Mouse (Mus musculus): ENCODE measurements around the gene Auts2. TPM values are rescaled to one million over a fixed set of nuclear protein-coding genes. Genes with fewer than 3 reads are reported as not detected.

The Auts2 gene
- total and polyA plus RNA-seq, 2 experiments from 2014 or later = 35.2 to 57.5 TPM

DNA sequence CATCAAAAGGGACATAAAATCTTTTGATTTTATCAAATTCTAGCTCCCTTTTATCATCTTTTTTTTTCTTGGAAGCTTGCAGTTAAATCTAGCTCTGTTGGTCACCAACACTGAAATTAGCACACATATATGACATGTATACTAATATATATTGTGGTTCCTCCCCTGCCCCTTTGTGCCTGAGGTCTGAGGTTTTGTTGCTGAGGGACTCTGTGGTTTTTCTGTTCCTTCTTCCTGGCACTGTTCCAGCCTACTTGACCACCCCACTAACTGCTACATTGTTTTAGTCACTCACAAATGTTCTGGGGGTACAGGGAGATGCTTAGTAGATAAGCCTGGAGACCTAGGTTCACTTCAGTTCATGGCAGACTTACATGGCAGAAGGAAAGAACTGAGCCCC lies 192.0 kb downstream of the Auts2 start:
- TF ChIP-seq CTCF (IDR thresholded peaks at IDR 0.05) = no peak
- no peak for DNase-seq (ENCODE audit: low spot score)
- H3K4me2 ChIP-seq (ENCODE audit: low read depth, low read length, poor library complexity, severe bottlenecking) = no peak overlapping the region

DNA sequence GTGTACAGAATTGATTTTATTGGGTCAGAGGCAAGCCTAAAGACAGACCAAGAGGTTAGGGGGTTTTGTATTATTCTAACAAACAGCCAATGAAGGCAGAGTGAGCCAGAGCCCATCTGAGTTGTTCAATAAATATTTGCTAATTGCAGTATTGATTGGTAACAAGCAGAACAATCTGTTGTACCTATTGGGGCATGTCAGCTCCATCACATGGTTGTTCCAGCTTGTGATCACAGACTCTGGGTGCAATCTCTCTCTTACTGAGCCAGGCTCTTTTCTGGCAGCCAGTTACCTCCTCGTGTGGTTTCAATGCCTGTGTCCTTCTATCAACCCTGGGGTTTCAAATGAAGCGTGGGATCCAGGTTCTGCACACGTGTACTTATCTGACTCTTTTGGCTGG lies 201.8 kb downstream of the Auts2 start:
- no peak overlapping the region for H3K4me3 ChIP-seq (ENCODE audit: low read depth, low read length)
- H3K27me3 ChIP-seq (ENCODE audit: insufficient read depth, low read length) = no peaks in the 10 kb centered on the region
- no peak for TF ChIP-seq CTCF (IDR thresholded peaks at IDR 0.05)
- no peak overlapping the region for H3K9ac ChIP-seq (replicated peaks; ENCODE audit: low read length, poor library complexity, severe bottlenecking)
- no peaks in the 10 kb centered on the region for H3K36me3 ChIP-seq (ENCODE audit: insufficient read depth, low read length)
- no peaks in the 10 kb centered on the region for H3K4me1 ChIP-seq (ENCODE audit: insufficient read depth, low read length)
- DNase-seq (ENCODE audit: low spot score) = no peak
- no peak overlapping the region for H3K27ac ChIP-seq (ENCODE audit: low read depth, low read length)
- H3K4me2 ChIP-seq (ENCODE audit: low read depth, low read length, poor library complexity, severe bottlenecking) = no peak overlapping the region
- 65% methylated on average over 3 of the region's 3 CpGs for WGBS
- no peaks in the 10 kb centered on the region for H3K9me3 ChIP-seq (ENCODE audit: low read length)
- no peak for ATAC-seq (ENCODE audit: low FRiP score)

More for the DNA sequence above, 192.0 kb downstream of the Auts2 start:
- no peak overlapping the region for H3K27ac ChIP-seq (ENCODE audit: low read depth, low read length)
- no peak overlapping the region for H3K4me3 ChIP-seq (ENCODE audit: low read depth, low read length)
- no peaks in the 10 kb centered on the region for H3K4me1 ChIP-seq (ENCODE audit: insufficient read depth, low read length)
- ATAC-seq (ENCODE audit: low FRiP score) = no peak
- H3K36me3 ChIP-seq (ENCODE audit: insufficient read depth, low read length) = no peaks in the 10 kb centered on the region
- H3K9ac ChIP-seq (replicated peaks; ENCODE audit: low read length, poor library complexity, severe bottlenecking) = no peak overlapping the region
- H3K27me3 ChIP-seq (ENCODE audit: insufficient read depth, low read length) = no peaks in the 10 kb centered on the region
- no peaks in the 10 kb centered on the region for H3K9me3 ChIP-seq (ENCODE audit: low read length)

DNA sequence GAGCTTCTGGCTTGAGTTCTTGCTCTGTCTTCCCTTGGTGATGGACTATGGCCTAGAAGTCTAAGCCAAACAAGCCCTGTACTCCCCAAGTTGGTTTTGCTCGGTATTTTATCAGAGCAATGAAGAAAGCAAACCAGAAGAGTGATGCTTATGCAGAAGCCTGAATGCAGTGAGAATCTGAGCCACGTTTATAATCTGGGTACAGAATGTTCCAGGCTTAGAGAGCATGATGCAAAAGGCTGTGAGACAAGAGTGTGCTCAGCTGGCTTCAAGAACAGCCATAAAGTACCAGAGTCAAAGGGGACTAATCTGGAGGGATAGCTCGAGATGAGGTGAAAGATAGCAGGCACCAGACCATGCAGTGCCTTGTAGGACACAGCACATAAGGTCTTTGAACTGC lies 205.5 kb downstream of the Auts2 start:
- WGBS = 67% methylated on average over 3 of the region's 3 CpGs
- Histone ChIP-seq H3K27me3 (ENCODE audit: insufficient read depth, low read length) (no peaks in the 10 kb centered on the region), H3K36me3 (ENCODE audit: insufficient read depth, low read length) (no peaks in the 10 kb centered on the region), H3K4me2 (ENCODE audit: low read depth, low read length, poor library complexity, severe bottlenecking) (no peak overlapping the region), H3K27ac (ENCODE audit: low read depth, low read length) (no peak overlapping the region), H3K9ac (replicated peaks; ENCODE audit: low read length, poor library complexity, severe bottlenecking) (no peak overlapping the region), H3K9me3 (ENCODE audit: low read length) (no peaks in the 10 kb centered on the region), H3K4me3 (ENCODE audit: low read depth, low read length) (no peak overlapping the region), H3K4me1 (ENCODE audit: insufficient read depth, low read length) (peaks cover 11% of the 10 kb centered on the region)
- DNase-seq (ENCODE audit: low spot score) (no peak), ATAC-seq (ENCODE audit: low FRiP score) (no peak)
- no peak for TF ChIP-seq CTCF (IDR thresholded peaks at IDR 0.05)

DNA sequence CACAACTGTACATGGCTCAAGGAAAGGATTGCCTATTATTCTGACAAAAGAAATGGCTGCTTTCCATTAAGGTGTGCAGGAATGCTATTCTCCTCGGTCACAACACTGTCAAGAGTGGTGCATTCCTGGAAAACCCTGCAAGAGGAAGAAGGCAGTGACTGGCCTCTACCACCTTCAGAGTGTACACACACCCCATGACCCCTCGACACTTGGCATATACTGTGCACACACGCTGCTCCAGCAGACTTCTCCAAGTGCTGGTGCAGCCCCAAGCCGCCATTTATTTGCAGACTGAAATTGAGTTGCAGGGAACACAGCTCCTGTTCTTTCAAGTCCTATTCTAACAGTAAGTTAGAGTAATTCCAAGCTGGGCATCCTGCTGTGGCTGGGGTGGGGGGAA lies 207.4 kb downstream of the Auts2 start:
- Histone ChIP-seq H3K4me2 (ENCODE audit: low read depth, low read length, poor library complexity, severe bottlenecking) (no peak overlapping the region), H3K27ac (ENCODE audit: low read depth, low read length) (no peak overlapping the region), H3K9me3 (ENCODE audit: low read length) (no peaks in the 10 kb centered on the region), H3K27me3 (ENCODE audit: insufficient read depth, low read length) (no peaks in the 10 kb centered on the region), H3K4me3 (ENCODE audit: low read depth, low read length) (no peak overlapping the region), H3K36me3 (ENCODE audit: insufficient read depth, low read length) (no peaks in the 10 kb centered on the region), H3K4me1 (ENCODE audit: insufficient read depth, low read length) (peaks cover 12% of the 10 kb centered on the region), H3K9ac (replicated peaks; ENCODE audit: low read length, poor library complexity, severe bottlenecking) (no peak overlapping the region)
- no peak for ATAC-seq (ENCODE audit: low FRiP score)
- no peak for DNase-seq (ENCODE audit: low spot score)
- no peak for TF ChIP-seq CTCF (IDR thresholded peaks at IDR 0.05)
- WGBS = 89% methylated on average over 4 of the region's 4 CpGs

DNA sequence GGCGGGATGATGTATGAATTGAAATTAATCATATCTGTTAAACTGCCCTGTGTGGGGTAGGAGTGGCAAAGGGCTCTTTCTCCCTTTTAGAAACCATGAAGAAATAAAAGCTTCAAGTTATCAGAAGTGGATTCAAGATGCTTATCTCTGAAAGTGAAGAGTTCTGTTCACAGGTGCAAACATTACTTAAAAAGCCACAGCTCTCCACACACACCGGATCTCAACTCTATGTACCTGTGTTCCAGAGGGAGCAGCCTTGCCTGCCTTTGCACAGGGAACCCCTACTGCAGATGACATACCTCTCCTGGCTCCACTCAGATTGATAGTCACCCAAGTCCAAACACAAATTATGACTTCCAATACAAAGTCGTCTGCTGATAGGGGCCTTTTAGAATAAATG lies 208.3 kb downstream of the Auts2 start:
- Histone ChIP-seq H3K36me3 (ENCODE audit: insufficient read depth, low read length) (no peaks in the 10 kb centered on the region), H3K9me3 (ENCODE audit: low read length) (no peaks in the 10 kb centered on the region), H3K27me3 (ENCODE audit: insufficient read depth, low read length) (no peaks in the 10 kb centered on the region), H3K27ac (ENCODE audit: low read depth, low read length) (no peak overlapping the region), H3K4me2 (ENCODE audit: low read depth, low read length, poor library complexity, severe bottlenecking) (no peak overlapping the region), H3K4me3 (ENCODE audit: low read depth, low read length) (no peak overlapping the region), H3K4me1 (ENCODE audit: insufficient read depth, low read length) (peaks cover 12% of the 10 kb centered on the region), H3K9ac (replicated peaks; ENCODE audit: low read length, poor library complexity, severe bottlenecking) (no peak overlapping the region)
- DNase-seq (ENCODE audit: low spot score) = no peak
- no peak for TF ChIP-seq CTCF (IDR thresholded peaks at IDR 0.05)
- ATAC-seq (ENCODE audit: low FRiP score) = no peak
- 86% methylated on average over 3 of the region's 3 CpGs for WGBS

DNA sequence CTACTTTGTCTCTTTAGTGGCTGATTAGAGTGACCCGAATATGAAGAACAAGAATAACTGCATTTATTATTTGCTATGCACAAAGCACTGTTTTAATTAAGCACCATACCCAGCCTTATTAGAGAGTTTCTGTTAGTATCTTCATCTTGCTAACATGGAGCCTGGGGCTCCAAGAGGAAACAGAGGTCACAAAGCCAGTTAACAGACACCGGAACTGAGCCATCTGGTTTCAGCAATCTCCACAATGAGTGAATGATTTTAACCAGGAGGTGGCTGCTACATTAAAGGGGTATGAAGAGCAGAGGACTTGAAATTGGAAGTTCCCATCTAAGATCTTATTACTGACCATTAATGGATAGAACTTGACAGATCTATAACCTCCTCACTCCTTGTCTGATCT lies 209.4 kb downstream of the Auts2 start:
- Histone ChIP-seq H3K9ac (replicated peaks; ENCODE audit: low read length, poor library complexity, severe bottlenecking) (no peak overlapping the region), H3K27me3 (ENCODE audit: insufficient read depth, low read length) (no peaks in the 10 kb centered on the region), H3K4me3 (ENCODE audit: low read depth, low read length) (no peak overlapping the region), H3K27ac (ENCODE audit: low read depth, low read length) (no peak overlapping the region), H3K36me3 (ENCODE audit: insufficient read depth, low read length) (no peaks in the 10 kb centered on the region), H3K4me2 (ENCODE audit: low read depth, low read length, poor library complexity, severe bottlenecking) (no peak overlapping the region), H3K9me3 (ENCODE audit: low read length) (no peaks in the 10 kb centered on the region), H3K4me1 (ENCODE audit: insufficient read depth, low read length) (peaks cover 12% of the 10 kb centered on the region)
- 66% methylated on average over 2 of the region's 2 CpGs for WGBS
- TF ChIP-seq CTCF (IDR thresholded peaks at IDR 0.05) = no peak
- DNase-seq (ENCODE audit: low spot score) (no peak), ATAC-seq (ENCODE audit: low FRiP score) (no peak)

Measured in midbrain, postnatal 0 days (tissue).